Mouse (Mus musculus) kidney, postnatal 4 days (tissue): Measurements from ENCODE around the gene Tas2r117.

Source experiments
- DNase-seq, 2 experiments: peaks; one replicate each; pipeline ENCODE4 v3.0.0; 2021; ENCODE audit warnings: mixed read lengths in 2 of 2

The Tas2r117 gene

DNA sequence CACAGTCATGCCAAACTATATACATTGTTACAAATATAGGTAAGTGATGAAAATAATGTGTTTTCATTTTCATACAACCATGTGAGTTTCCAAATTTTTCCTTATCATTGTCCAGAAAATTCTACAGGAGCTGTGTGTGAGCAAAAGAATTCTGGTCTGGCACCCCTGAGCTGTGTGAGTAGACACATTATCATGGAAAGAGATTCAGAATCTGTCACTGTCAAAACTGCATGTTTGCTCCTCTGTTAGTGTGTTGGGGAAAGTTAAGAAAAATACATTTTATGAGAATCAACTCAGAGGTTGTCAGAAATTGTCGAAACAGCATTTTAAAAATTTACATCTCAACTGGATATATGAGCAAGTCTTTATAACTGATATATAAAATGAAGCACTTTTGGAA lies at the start of gene Tas2r117:
Gene Tas2r117, plus strand, starts transcription at position 301 of the 400 bp plus-strand sequence.
- DNase-seq, result no peak

DNA sequence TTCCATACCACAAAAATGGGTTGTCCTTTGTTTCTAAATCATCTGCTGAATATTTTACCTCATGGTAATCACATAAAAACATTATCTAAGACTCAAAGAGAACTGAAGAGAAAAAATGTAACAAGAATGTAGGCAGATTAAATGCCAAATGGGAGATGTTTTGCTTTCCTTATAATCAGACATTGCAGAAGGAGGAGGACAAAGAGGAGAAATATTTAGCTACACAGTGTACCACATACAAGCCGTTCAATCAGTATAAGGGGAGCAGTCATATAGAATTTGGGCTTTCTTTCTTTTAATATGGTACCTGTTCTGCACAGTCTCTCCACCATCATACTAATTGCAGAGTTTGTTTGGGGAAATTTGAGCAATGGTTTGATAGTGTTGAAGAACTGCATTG lies 48.2 kb upstream of the Tas2r117 start, which contains the start of gene Tas2r124:
Gene Tas2r124, plus strand, starts transcription at position 301 of the 400 bp plus-strand sequence.
- DNase-seq, result no peak

GRCm38 (mm10) chr6:132761831-132762230 lies 40.8 kb upstream of the Tas2r117 start, which contains the start of gene Tas2r102:
Gene Tas2r102 (plus strand): TSS chr6:132762131.
- no peak for DNase-seq

DNA sequence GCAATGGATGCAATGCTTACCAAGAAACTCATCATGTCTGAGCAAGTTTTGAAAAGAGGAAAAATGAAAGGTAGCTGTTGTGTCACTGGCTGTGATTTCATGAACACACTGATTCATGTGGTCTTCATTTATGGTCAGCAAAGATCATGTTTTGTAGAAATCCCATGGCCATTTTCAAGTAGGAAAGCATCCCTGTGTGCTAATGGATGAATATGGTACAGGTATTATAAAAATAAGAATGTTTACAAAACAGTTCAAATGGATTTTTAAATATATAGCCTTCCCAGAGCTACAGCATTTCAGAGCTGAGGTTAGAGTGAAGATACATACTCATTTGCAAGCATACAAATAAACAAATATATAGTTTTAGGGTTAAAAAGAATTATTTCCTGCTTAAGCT lies 24.6 kb upstream of the Tas2r117 start, which contains the start of gene Tas2r136:
Gene Tas2r136, minus strand, starts transcription at position 101 of the 400 bp plus-strand sequence.
- no peak for DNase-seq

DNA sequence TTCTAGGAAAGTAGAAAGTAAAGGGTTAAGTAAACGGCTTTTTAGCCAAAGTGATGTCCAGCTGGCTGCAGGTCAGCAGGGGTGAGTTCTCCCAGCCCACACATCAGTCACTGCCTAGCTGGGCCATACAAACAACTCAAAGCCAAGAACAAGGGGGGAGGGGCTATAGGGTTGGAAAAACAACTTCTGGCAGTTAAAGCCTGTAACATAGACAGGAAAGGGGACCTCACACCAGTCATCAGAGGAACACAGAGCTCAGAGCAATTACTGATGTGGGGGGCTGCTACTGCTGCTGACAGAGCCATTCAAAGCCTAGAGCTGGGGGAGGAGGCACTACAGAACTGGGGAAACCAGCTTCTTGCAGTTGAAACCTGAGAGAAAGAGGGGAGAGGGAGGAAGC lies 7.2 kb upstream of the Tas2r117 start:
- peak; percentile 32 to 46 for DNase-seq

DNA sequence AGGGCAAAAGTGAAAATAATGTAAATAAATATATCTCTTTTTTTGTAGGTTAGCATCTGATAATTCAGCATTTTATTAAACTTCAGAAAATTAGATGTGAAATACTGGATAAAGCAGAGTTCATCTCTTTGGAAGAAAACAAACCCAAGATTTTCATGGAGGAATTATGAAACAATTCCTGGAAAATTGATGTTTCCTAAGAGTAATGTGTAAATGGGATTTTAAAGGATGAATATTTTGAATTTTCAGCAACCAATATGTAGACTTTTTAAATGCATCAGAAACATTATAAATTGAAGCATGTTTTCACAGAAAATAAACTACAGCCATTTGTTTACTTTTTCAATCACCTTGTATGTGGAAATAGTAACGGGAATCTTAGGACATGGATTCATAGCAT lies 44.2 kb downstream of the Tas2r117 start, which contains the start of gene Tas2r123:
Gene Tas2r123, plus strand, starts transcription at position 301 of the 400 bp plus-strand sequence.
- DNase-seq, result no peak
